Mouse (Mus musculus) CH12.LX (cell line): Measurements from ENCODE around the gene Elk3. TPM values are rescaled to one million over a fixed set of nuclear protein-coding genes. Genes with fewer than 3 reads are reported as not detected.

Experiments
- DNase-seq: peaks from one replicate; pipeline ENCODE4 v3.0.0-alpha.2; 2013; ENCODE audit errors: extremely low read depth
- H3K27ac ChIP-seq: 2 replicates; pipeline ENCODE4 v1.5.1; 2012; ENCODE audit warnings: low read depth, mild to moderate bottlenecking, control low read depth, moderate library complexity; ENCODE audit not compliant: insufficient read depth
- H3K27me3 ChIP-seq: replicated peaks from 2 replicates; pipeline ENCODE3; 2012; ENCODE audit warnings: inconsistent platforms
- H3K36me3 ChIP-seq, 2 experiments: replicated peaks in 1 of 2; 2 replicates each; pipeline versions ENCODE3 to v1.6.1; 2012; ENCODE audit warnings: inconsistent platforms in 1 of 2, low read length in 1 of 2, mild to moderate bottlenecking in 1 of 2, mixed read lengths in 1 of 2, moderate library complexity in 1 of 2; ENCODE audit not compliant: control insufficient read depth in 1 of 2, insufficient read depth in 1 of 2
- H3K4me1 ChIP-seq, 2 experiments: 2 replicates each; pipeline ENCODE4 v1.6.1; 2012; ENCODE audit warnings: inconsistent platforms in 1 of 2, moderate library complexity in 1 of 2; ENCODE audit not compliant: insufficient read depth in 2 of 2, control insufficient read depth in 1 of 2
- H3K4me2 ChIP-seq: 2 replicates; pipeline ENCODE4 v1.6.1; 2012; ENCODE audit warnings: low read depth, mild to moderate bottlenecking, control low read depth; ENCODE audit not compliant: poor library complexity, insufficient read depth, severe bottlenecking
- H3K4me3 ChIP-seq, 3 experiments: fragments of 150-350 bp in 1 of 3; sonication (generic) in 1 of 3; replicated peaks in 1 of 3; 2 replicates each; pipeline versions ENCODE3 to v1.5.1; 2011 to 2012; ENCODE audit warnings: low read depth in 2 of 3, low read length in 2 of 3, mild to moderate bottlenecking in 2 of 3, moderate library complexity in 2 of 3, control low read depth in 1 of 3, improper control_type of control experiment in 1 of 3, inconsistent platforms in 1 of 3, mixed read lengths in 1 of 3; ENCODE audit not compliant: poor library complexity in 1 of 3
- H3K79me2 ChIP-seq: replicated peaks from 2 replicates; pipeline ENCODE4 v1.6.1; 2012; ENCODE audit warnings: mild to moderate bottlenecking, moderate library complexity; ENCODE audit not compliant: control insufficient read depth, poor library complexity, insufficient read depth, severe bottlenecking; ENCODE audit errors: extremely low read depth
- H3K9ac ChIP-seq: 2 replicates; pipeline ENCODE4 v1.6.1; 2012; ENCODE audit warnings: low read depth, mild to moderate bottlenecking, control low read depth, moderate library complexity; ENCODE audit not compliant: insufficient read depth
- H3K9me3 ChIP-seq: replicated peaks from 2 replicates; pipeline ENCODE3; 2012; ENCODE audit warnings: low read length, inconsistent platforms, mixed read lengths
- BHLHE40 ChIP-seq: IDR thresholded peaks from 2 replicates; pipeline ENCODE4 v1.6.1; 2011; ENCODE audit warnings: mild to moderate bottlenecking, low read depth, low read length, improper control_type of control experiment
- CHD2 ChIP-seq: IDR thresholded peaks from 2 replicates; pipeline ENCODE4 v1.6.1; 2011; ENCODE audit warnings: low read length, improper control_type of control experiment
- EP300 ChIP-seq: IDR thresholded peaks from 2 replicates; pipeline ENCODE4 v1.6.1; 2011; ENCODE audit warnings: low read length, improper control_type of control experiment
- IRF4 ChIP-seq: IDR thresholded peaks from 2 replicates; pipeline ENCODE4 v1.6.1; 2014; ENCODE audit warnings: low read depth, mild to moderate bottlenecking, inconsistent platforms, low read length, improper control_type of control experiment
- JUN ChIP-seq: IDR thresholded peaks from 2 replicates; pipeline ENCODE4 v1.6.1; 2011; ENCODE audit warnings: low read depth, mild to moderate bottlenecking, low read length, improper control_type of control experiment, moderate library complexity; ENCODE audit not compliant: insufficient read depth
- JUND ChIP-seq: conservative IDR thresholded peaks from 2 replicates; pipeline ENCODE4 v1.6.1; 2011; ENCODE audit warnings: low read depth, low read length, improper control_type of control experiment
- MAX ChIP-seq: IDR thresholded peaks from 2 replicates; pipeline ENCODE4 v1.6.1; 2011; ENCODE audit warnings: low read length, improper control_type of control experiment
- MEF2A ChIP-seq: IDR thresholded peaks from 2 replicates; pipeline ENCODE4 v1.6.1; 2014; ENCODE audit warnings: low read depth, mild to moderate bottlenecking, inconsistent platforms, low read length, improper control_type of control experiment, borderline replicate concordance
- POLR2A ChIP-seq: IDR thresholded peaks from 2 replicates; pipeline ENCODE4 v1.6.1; 2011; ENCODE audit warnings: low read depth, mild to moderate bottlenecking, improper control_type of control experiment, low read length
- RCOR1 ChIP-seq: conservative IDR thresholded peaks from 2 replicates; pipeline ENCODE4 v1.6.1; 2012; ENCODE audit warnings: low read depth, mild to moderate bottlenecking, inconsistent platforms, low read length, improper control_type of control experiment
- SIN3A ChIP-seq: IDR thresholded peaks from 2 replicates; pipeline ENCODE4 v1.6.1; 2012; ENCODE audit warnings: low read length, improper control_type of control experiment, inconsistent platforms
- SMC3 ChIP-seq: IDR thresholded peaks from 2 replicates; pipeline ENCODE4 v1.6.1; 2011; ENCODE audit warnings: low read depth, low read length, improper control_type of control experiment
- ZC3H11A ChIP-seq: IDR thresholded peaks from 2 replicates; pipeline ENCODE4 v1.6.1; 2012; ENCODE audit warnings: low read depth, mild to moderate bottlenecking, inconsistent platforms, low read length, improper control_type of control experiment
- ZKSCAN1 ChIP-seq: IDR thresholded peaks from 2 replicates; pipeline ENCODE4 v1.6.1; 2012; ENCODE audit warnings: low read depth, inconsistent platforms, low read length, improper control_type of control experiment, borderline replicate concordance
- ZNF384 ChIP-seq: IDR thresholded peaks from 2 replicates; pipeline ENCODE4 v1.6.1; 2012; ENCODE audit warnings: low read depth, low read length, improper control_type of control experiment, inconsistent platforms
- dilution Hi-C: fragments of 300-500 bp; cut with MboI; formaldehyde crosslinking; loops from 2 replicates; pipeline ENCODE4 v1.14.3; 2020; ENCODE audit warnings: low sequenced_read_pairs; ENCODE audit not compliant: extremely low pct_unique_long_range_greater_than_20kb, extremely low pct_ligation_motif_present
- in situ Hi-C: fragments of 300-500 bp; cut with MboI; formaldehyde crosslinking; loops from 3 replicates; pipeline ENCODE4 v1.14.3; 2019; ENCODE audit warnings: low sequenced_read_pairs, low pct_ligation_motif_present, low pct_unique_long_range_greater_than_20kb, mixed read lengths
- polyA plus RNA-seq: library from polyadenylated mRNA; unstranded; fragments of >175 nt; gene quantifications from 2 replicates; pipeline ENCODE4 v1.2.1, GENCODE M21; 2012; ENCODE audit warnings: low read depth; ENCODE audit not compliant: insufficient read length
- total RNA-seq, 2 experiments: library from RNA; depleted of rRNA; stranded (reverse); fragments of 300-350 nt in 1 of 2; fragments of >200 nt in 1 of 2; gene quantifications; 2 replicates each; pipeline ENCODE4 v1.2.3; 2012 to 2014

Elk3 gene
- total and polyA plus RNA-seq, 3 experiments, result 20.1 to 37.0 (median 25.8) TPM

GRCm38 (mm10) chr10:93246185-93246920 is 64.6 kb downstream of the Elk3 start:
- H3K9ac ChIP-seq, result no peak overlapping the region
- no peaks in the 10 kb centered on the region for H3K27me3 ChIP-seq
- TF ChIP-seq POLR2A, result 0 out of 2 replicates have a peak, but pooled peaks have one; percentile 17
- TF ChIP-seq MEF2A, result no peak
- no peak for TF ChIP-seq MAX
- TF ChIP-seq RCOR1, result no peak
- dilution Hi-C loops, result no loop called here
- DNase-seq, result no peak
- H3K4me3 ChIP-seq, result no peak overlapping the region
- H3K36me3 ChIP-seq, result peaks cover 36 to 78% of the 10 kb centered on the region in 2 experiments
- H3K4me2 ChIP-seq, result no peak overlapping the region
- no peaks in the 10 kb centered on the region for H3K9me3 ChIP-seq
- H3K27ac ChIP-seq, result no peak overlapping the region
- H3K79me2 ChIP-seq, result no peaks in the 10 kb centered on the region
- H3K4me1 ChIP-seq, result peaks cover 0 to 50% of the 10 kb centered on the region in 2 experiments; a peak in 2 of 4 replicates
- in situ Hi-C loops, result no loop called here

- in situ Hi-C loops, result no loop called here
- Histone ChIP-seq H3K27me3 (no peaks in the 10 kb centered on the region), H3K4me1 (peaks cover 0 to 48% of the 10 kb centered on the region in 2 experiments; a peak in 2 of 4 replicates), H3K27ac (no peak overlapping the region), H3K4me2 (no peak overlapping the region), H3K4me3 (no peak overlapping the region), H3K79me2 (no peaks in the 10 kb centered on the region; the same call in 1 of the 2 replicates), H3K9ac (no peak overlapping the region), H3K9me3 (no peaks in the 10 kb centered on the region), H3K36me3 (peaks cover 38 to 75% of the 10 kb centered on the region in 2 experiments)
- TF ChIP-seq RCOR1, result no peak
- no peak for TF ChIP-seq JUND
- no peak for TF ChIP-seq SIN3A
- TF ChIP-seq JUN, result no peak
- TF ChIP-seq EP300, result no peak
- no peak for TF ChIP-seq BHLHE40
- TF ChIP-seq SMC3, result no peak
- TF ChIP-seq ZC3H11A, result no peak
- no peak for TF ChIP-seq ZNF384
- TF ChIP-seq IRF4, result no peak
- TF ChIP-seq CHD2, result no peak
- dilution Hi-C loops, result no loop called here
- DNase-seq, result no peak
These were observed 66.7 kb downstream of the Elk3 start for GRCm38 (mm10) chr10:93244209-93244705.

- H3K4me2 ChIP-seq, result no peak overlapping the region
- DNase-seq, result no peak
- in situ Hi-C loops, result no loop called here
- no peaks in the 10 kb centered on the region for H3K27me3 ChIP-seq
- no peak overlapping the region for H3K4me3 ChIP-seq
- H3K9me3 ChIP-seq, result no peaks in the 10 kb centered on the region
- no peaks in the 10 kb centered on the region; the same call in 1 of the 2 replicates for H3K79me2 ChIP-seq
- H3K9ac ChIP-seq, result no peak overlapping the region
- H3K36me3 ChIP-seq, result peaks cover 45 to 76% of the 10 kb centered on the region in 2 experiments
- dilution Hi-C loops, result no loop called here
- no peak overlapping the region for H3K27ac ChIP-seq
- peaks cover 0 to 38% of the 10 kb centered on the region in 2 experiments; a peak in 2 of 4 replicates for H3K4me1 ChIP-seq
- TF ChIP-seq POLR2A, result no peak
- no peak for TF ChIP-seq ZKSCAN1
These were observed 68.1 kb downstream of the Elk3 start for GRCm38 (mm10) chr10:93242861-93243260.
